Comparison of ENCODE assay signal across 10 mouse cellular contexts in genomic region chr7:109525740-109526663, GRCm38 (mm10). TPM values are rescaled to one million over a fixed set of nuclear protein-coding genes. Genes with fewer than 3 reads are reported as not detected.
A peak's percentile ranks its signal among the peaks of the same experiment; 100 is the strongest.
DNase-seq lines count a peak whose midpoint lies in the region; ATAC-seq and TF ChIP-seq lines count a peak whose summit lies in the region.
"Had no signal": no experiment of that assay in that cellular context is flagged by ENCODE, and none has a peak within 500 bp of the region (broad histone marks: within the 10 kb centered on the region; RNA-seq: fewer than 3 reads in every experiment).

No protein-coding gene starts in this region.

- peaks cover 4% of the 10 kb centered on the region for H3K4me1 ChIP-seq in lung, embryonic 16.5 days (replicated peaks; ENCODE audit: control insufficient read depth, insufficient read depth, low read length)
- peaks cover 4% of the 10 kb centered on the region for H3K4me1 ChIP-seq in liver, postnatal 0 days (ENCODE audit: insufficient read depth)
- H3K4me1 ChIP-seq in forebrain, embryonic 15.5 days: peaks cover 9% of the 10 kb centered on the region

- intact Hi-C loops in gastrocnemius, adult 2 months (cut with DNase I): loop anchor here (5.0 to 10.0 kb wide), 2 partner anchors 176 to 369 kb away; partner anchors contain the start of genes Akip1 and St5
- intact Hi-C loops in gastrocnemius, postnatal 14 days (cut with DNase I; ENCODE audit: low total_unique reads): loop anchor here (5.0 kb wide), 2 partner anchors 91 to 191 kb away; no protein-coding TSS in a partner anchor
- intact Hi-C loops in left cerebral cortex, postnatal 4 days (cut with DNase I): loop anchor here (5.0 to 10.0 kb wide), 2 partner anchors 86 to 199 kb away; partner anchors contain the start of gene BC051019

- no peaks in the 10 kb centered on the region for H3K9me3 ChIP-seq in lung, embryonic 16.5 days (ENCODE audit: control insufficient read depth, low read length)
- H3K9me3 ChIP-seq in liver, postnatal 0 days (ENCODE audit: low read length): no peaks in the 10 kb centered on the region
- no peaks in the 10 kb centered on the region for H3K9me3 ChIP-seq in forebrain, embryonic 15.5 days
- H3K9me3 ChIP-seq: hindbrain, embryonic 15.5 days had no signal

- H3K27me3 ChIP-seq in lung, embryonic 16.5 days (ENCODE audit: control insufficient read depth, insufficient read depth, low read depth, low read length): no peaks in the 10 kb centered on the region
- H3K27me3 ChIP-seq in liver, postnatal 0 days (ENCODE audit: insufficient read depth, low read length): no peaks in the 10 kb centered on the region
- no peaks in the 10 kb centered on the region for H3K27me3 ChIP-seq in forebrain, embryonic 15.5 days
- H3K27me3 ChIP-seq: hindbrain, embryonic 15.5 days had no signal

- no peak overlapping the region for H3K4me2 ChIP-seq in lung, embryonic 16.5 days (ENCODE audit: low read depth, low read length)
- H3K4me2 ChIP-seq in liver, postnatal 0 days (ENCODE audit: low read depth, low read length): no peak overlapping the region
- no peak overlapping the region for H3K4me2 ChIP-seq in forebrain, embryonic 15.5 days (replicated peaks)
- H3K4me2 ChIP-seq: hindbrain, embryonic 15.5 days had no signal

- no peak for TF ChIP-seq EP300 in liver, postnatal 0 days (IDR thresholded peaks at IDR 0.05; ENCODE audit: low read depth)

- DNase-seq in gastrocnemius, adult 2 months: no peak
- no peak for DNase-seq in gastrocnemius, postnatal 14 days
- no peak for DNase-seq in lung, adult 18-20 months
- peak; percentile 47 to 52 for DNase-seq in kidney, adult 8-10 months
- no peak for DNase-seq in liver, postnatal 0 days
- no peak for DNase-seq in left cerebral cortex, postnatal 4 days
- DNase-seq: embryo, embryonic 11 days had no signal

- no peak overlapping the region for H3K9ac ChIP-seq in lung, embryonic 16.5 days (ENCODE audit: low read length)
- H3K9ac ChIP-seq in liver, postnatal 0 days (replicated peaks): peak overlapping the region; percentile 30; the same call in 1 of the 2 replicates
- no peak overlapping the region for H3K9ac ChIP-seq in forebrain, embryonic 15.5 days (replicated peaks)
- H3K9ac ChIP-seq: hindbrain, embryonic 15.5 days had no signal

- no peak for TF ChIP-seq CTCF in gastrocnemius, adult 2 months (IDR thresholded peaks at IDR 0.05)
- TF ChIP-seq CTCF in liver, postnatal 0 days (IDR thresholded peaks at IDR 0.05; ENCODE audit: low read depth): no peak

- no peak overlapping the region for H3K4me3 ChIP-seq in gastrocnemius, adult 2 months
- no peak overlapping the region for H3K4me3 ChIP-seq in lung, embryonic 16.5 days (ENCODE audit: low read length)
- H3K4me3 ChIP-seq in liver, postnatal 0 days (ENCODE audit: low read depth, low read length): no peak overlapping the region
- no peak overlapping the region for H3K4me3 ChIP-seq in forebrain, embryonic 15.5 days
- H3K4me3 ChIP-seq: hindbrain, embryonic 15.5 days had no signal

- ATAC-seq in lung, embryonic 16.5 days (ENCODE audit: low read depth): no peak
- peak; percentile 70 for ATAC-seq in liver, postnatal 0 days
- no peak for ATAC-seq in forebrain, embryonic 15.5 days (replicated peaks)

- H3K36me3 ChIP-seq in lung, embryonic 16.5 days (ENCODE audit: control insufficient read depth, insufficient read depth, low read length): peaks cover 54% of the 10 kb centered on the region
- peaks cover 68% of the 10 kb centered on the region for H3K36me3 ChIP-seq in liver, postnatal 0 days (replicated peaks; ENCODE audit: insufficient read depth, low read length)
- peaks cover 39% of the 10 kb centered on the region for H3K36me3 ChIP-seq in forebrain, embryonic 15.5 days

- 63% methylated on average over 16 of the region's 16 CpGs for WGBS in lung, embryonic 16.5 days
- WGBS in liver, postnatal 0 days (ENCODE audit: insufficient replicate concordance): 66% methylated on average over 16 of the region's 16 CpGs
- 82% methylated on average over 16 of the region's 16 CpGs for WGBS in forebrain, embryonic 15.5 days

- H3K27ac ChIP-seq in gastrocnemius, adult 2 months: peak overlapping the region; percentile 56; the same call in 1 of the 2 replicates
- peak overlapping the region; percentile 28; the same call in 1 of the 2 replicates for H3K27ac ChIP-seq in lung, embryonic 16.5 days (ENCODE audit: low read length)
- peak overlapping the region; percentile 58 for H3K27ac ChIP-seq in liver, postnatal 0 days (ENCODE audit: low read depth)
- no peak overlapping the region for H3K27ac ChIP-seq in forebrain, embryonic 15.5 days (replicated peaks)
- H3K27ac ChIP-seq: hindbrain, embryonic 15.5 days had no signal

RNA-seq across cellular contexts. Expression of gene Rpl27a, which starts 7.1 kb away (rescaled TPM):
- 100 to 1,000 TPM in 1 of 2 experiments, 10 to 100 TPM in 1; 78.8 to 109 TPM for total RNA-seq in gastrocnemius, adult 2 months (2021)
- 100 to 1,000 TPM; 105 to 116 TPM for total RNA-seq in gastrocnemius, postnatal 14 days (2021)
- polyA plus RNA-seq in lung, embryonic 16.5 days (2015; fragmentation: Nextera tagmentation; extraction: Ambion mirVana): 126 and 134 TPM in 2 replicates
- 83.1 and 84.4 TPM in 2 replicates for polyA plus RNA-seq in liver, postnatal 0 days (2015; fragmentation: Nextera tagmentation; extraction: Ambion mirVana)
- polyA plus RNA-seq in forebrain, embryonic 15.5 days (2015; fragmentation: Nextera tagmentation; extraction: Ambion mirVana): 83.3 and 86.3 TPM in 2 replicates
- 100 to 1,000 TPM; 159 TPM for total RNA-seq in left cerebral cortex, postnatal 4 days (2021)

RNA-seq across cellular contexts. Expression of gene Trim66, which starts 18.1 kb away (rescaled TPM):
- under 1 TPM; 0.17 to 0.23 TPM for total RNA-seq in gastrocnemius, adult 2 months (2021)
- under 1 TPM; 0.18 to 0.20 TPM for total RNA-seq in gastrocnemius, postnatal 14 days (2021)
- polyA plus RNA-seq in lung, embryonic 16.5 days (2015; fragmentation: Nextera tagmentation; extraction: Ambion mirVana): 0.03 and 0.13 TPM in 2 replicates
- polyA plus RNA-seq in liver, postnatal 0 days (2015; fragmentation: Nextera tagmentation; extraction: Ambion mirVana): 0.02 TPM in 1 of 2 replicates, not detected in the other
- polyA plus RNA-seq in forebrain, embryonic 15.5 days (2015; fragmentation: Nextera tagmentation; extraction: Ambion mirVana): 0.23 and 0.25 TPM in 2 replicates
- total RNA-seq in left cerebral cortex, postnatal 4 days (2021): 1 to 10 TPM; 3.1 TPM

Comparison
In these comparisons a context has a peak if more than half of its experiments do, and no peak if none do; other contexts are left out.
1. DNase-seq: peak in kidney, adult 8-10 months (2 of 2); none in gastrocnemius, adult 2 months (single experiment), gastrocnemius, postnatal 14 days (single experiment), lung, adult 18-20 months (0 of 2), liver, postnatal 0 days (single experiment) and left cerebral cortex, postnatal 4 days (single experiment).